Mouse (Mus musculus) left cerebral cortex, postnatal 25 days (tissue): ENCODE results near the gene Rgs9. TPM values are rescaled to one million over a fixed set of nuclear protein-coding genes. Genes with fewer than 3 reads are reported as not detected.
"Not testable (repeated sequence)": the region's sequence is repeated elsewhere in the genome, so short reads cannot be mapped to it uniquely, and the experiment has no call there.

Experiments
- DNase-seq, 2 experiments: peaks; one replicate each; pipeline ENCODE4 v3.0.0; 2022; ENCODE audit warnings: low spot score in 2 of 2, mixed read lengths in 1 of 2
- intact Hi-C: fragments of 180-260 bp; cut with DNase I; formaldehyde crosslinking; loops from one replicate; pipeline ENCODE4 v1.15.1; 2025
- total RNA-seq, 2 experiments: library from RNA; stranded (reverse); gene quantifications; 2 replicates each; pipeline ENCODE4 v1.2.3; 2021

The Rgs9 gene
- total RNA-seq, 2 experiments from 2014 or later, result 16.0 to 86.9 TPM

GRCm38 (mm10) chr11:109316921-109317320 is 19.0 kb upstream of the Rgs9 start:
- DNase-seq, result peak; percentile 30 to 64
- intact Hi-C loops, result loop anchor here (5.0 to 10.0 kb wide), 3 partner anchors 110 to 548 kb away; partner anchors contain the start of gene Amz2

- peak; percentile 81 to 85 for DNase-seq
- intact Hi-C loops, result loop anchor here (5.0 to 10.0 kb wide), 2 partner anchors 305 to 553 kb away; no protein-coding TSS in a partner anchor
Measured at GRCm38 (mm10) chr11:109311885-109312605, 14.1 kb upstream of the Rgs9 start.

- DNase-seq, result no peak
- intact Hi-C loops, result no loop called here
Measured at GRCm38 (mm10) chr11:109305680-109306079, 7.8 kb upstream of the Rgs9 start.

- intact Hi-C loops, result no loop called here
- no peak for DNase-seq
Measured at GRCm38 (mm10) chr11:109302338-109302737, 4.4 kb upstream of the Rgs9 start.

- DNase-seq, result no peak
Measured at GRCm38 (mm10) chr11:109297031-109297430, 898 bp downstream of the Rgs9 start.

GRCm38 (mm10) chr11:109292056-109292455 is 5.9 kb downstream of the Rgs9 start:
- intact Hi-C loops, result no loop called here
- no peak for DNase-seq

More at GRCm38 (mm10) chr11:109297031-109297430, 898 bp downstream of the Rgs9 start:
- intact Hi-C loops, result no loop called here

GRCm38 (mm10) chr11:109289378-109289777 is 8.6 kb downstream of the Rgs9 start:
- intact Hi-C loops, DNase-seq: not testable (repeated sequence)

GRCm38 (mm10) chr11:109284811-109285210 is 13.1 kb downstream of the Rgs9 start:
- intact Hi-C loops, result no loop called here
- DNase-seq, result no peak

GRCm38 (mm10) chr11:109278186-109278585 is 19.7 kb downstream of the Rgs9 start:
- intact Hi-C loops, result no loop called here
- peak in 1 of 2 experiments; percentile 53 for DNase-seq

GRCm38 (mm10) chr11:109271399-109271798 is 26.5 kb downstream of the Rgs9 start:
- intact Hi-C loops, result no loop called here
- no peak for DNase-seq

- intact Hi-C loops, result no loop called here
- no peak for DNase-seq
Measured at GRCm38 (mm10) chr11:109270366-109270765, 27.6 kb downstream of the Rgs9 start.

GRCm38 (mm10) chr11:109269662-109270341 is 28.1 kb downstream of the Rgs9 start:
- intact Hi-C loops, result no loop called here
- DNase-seq, result no peak

GRCm38 (mm10) chr11:109269283-109269661 is 28.7 kb downstream of the Rgs9 start:
- intact Hi-C loops, result no loop called here

GRCm38 (mm10) chr11:109266161-109266910 is 31.6 kb downstream of the Rgs9 start:
- peak; percentile 56 to 60 for DNase-seq
- intact Hi-C loops, result no loop called here

More at GRCm38 (mm10) chr11:109269283-109269661, 28.7 kb downstream of the Rgs9 start:
- DNase-seq, result no peak

- peak; percentile 26 to 87 for DNase-seq
- intact Hi-C loops, result no loop called here
Measured at GRCm38 (mm10) chr11:109264159-109264768, 33.7 kb downstream of the Rgs9 start.

- intact Hi-C loops, result no loop called here
- no peak for DNase-seq
Measured at GRCm38 (mm10) chr11:109260561-109260960, 37.4 kb downstream of the Rgs9 start.

- peak; percentile 61 to 79 for DNase-seq
- intact Hi-C loops, result no loop called here
Measured at GRCm38 (mm10) chr11:109258941-109259910, 38.7 kb downstream of the Rgs9 start.

- DNase-seq, result no peak
- intact Hi-C loops, result no loop called here
Measured at GRCm38 (mm10) chr11:109257824-109258223, 40.1 kb downstream of the Rgs9 start.

- intact Hi-C loops, result no loop called here
- DNase-seq, result no peak
Measured at GRCm38 (mm10) chr11:109255022-109255421, 42.9 kb downstream of the Rgs9 start.
